Mouse (Mus musculus): ENCODE measurements around the gene Siglec1.
"Not testable (repeated sequence)": the region's sequence is repeated elsewhere in the genome, so short reads cannot be mapped to it uniquely, and the experiment has no call there.

The Siglec1 gene

DNA sequence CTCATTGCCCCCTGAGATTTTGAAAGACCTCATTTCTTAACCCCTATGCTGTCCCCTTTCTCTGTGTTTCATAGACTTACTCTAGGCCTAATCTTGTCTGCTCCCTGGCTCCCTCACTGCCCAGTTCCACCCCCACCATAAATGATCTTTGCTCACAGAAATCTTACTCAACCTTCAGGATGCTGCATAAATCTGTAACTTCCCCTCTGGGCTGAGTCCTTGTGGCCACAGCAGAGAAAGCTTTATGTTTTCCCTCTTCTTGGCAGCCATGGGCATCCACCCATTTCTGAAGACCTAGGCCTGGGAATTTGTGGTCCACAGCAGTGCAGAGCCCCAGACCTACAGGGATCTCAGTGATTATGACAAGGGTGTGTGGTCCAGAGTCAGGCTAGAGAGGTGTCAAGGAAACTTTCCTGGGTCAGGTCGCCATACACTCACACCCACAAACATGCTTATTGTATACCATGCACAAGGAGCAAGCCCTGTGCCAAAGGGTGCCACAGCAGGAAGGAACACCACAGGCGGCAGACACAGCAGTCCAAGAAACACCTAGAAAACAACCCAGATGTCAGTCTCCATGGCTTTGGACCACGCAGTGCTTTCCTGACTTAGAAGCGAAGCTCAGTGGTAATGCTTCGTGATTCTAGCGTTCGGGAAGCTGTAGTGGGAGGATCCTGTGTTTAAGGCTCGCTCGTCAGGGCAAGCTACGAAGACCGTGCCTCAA lies at the start of gene Siglec1:
Gene Siglec1 (minus strand): TSS at position 99 of the 724 bp plus-strand sequence.
- DNase-seq (ENCODE audit: low read depth, low spot score): no peak

GRCm38 (mm10) chr2:131135521-131136139 lies 49.1 kb upstream of the Siglec1 start:
- no peak for DNase-seq (ENCODE audit: low read depth, low spot score)

DNA sequence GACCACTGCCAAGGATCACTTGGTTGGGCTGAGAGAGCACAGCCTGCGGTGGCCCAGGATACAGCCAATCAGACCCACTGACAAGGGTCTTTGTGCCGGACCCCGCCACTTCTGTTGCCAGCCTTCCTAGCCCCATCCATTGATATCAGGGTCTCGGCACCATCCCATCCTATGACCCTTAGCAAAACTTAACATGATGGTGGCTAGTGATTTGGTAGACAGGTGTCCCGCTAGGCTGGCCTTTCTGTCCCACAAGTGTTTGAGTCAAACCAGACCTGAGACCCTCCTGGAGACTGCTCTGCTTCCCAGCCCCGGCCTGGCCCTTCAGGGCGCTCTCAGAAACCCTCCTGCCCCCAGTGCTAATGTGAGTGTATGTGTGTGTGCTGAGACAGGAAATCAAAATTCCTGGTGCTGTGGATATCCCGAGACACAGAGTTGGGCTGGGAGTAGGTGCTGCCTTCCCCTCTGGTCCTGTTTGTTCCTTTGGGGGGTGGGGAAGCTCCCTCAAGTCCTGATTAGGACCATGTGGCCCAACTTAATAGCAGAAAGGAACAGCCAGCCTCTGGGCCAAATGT lies 48.3 kb upstream of the Siglec1 start:
- DNase-seq (ENCODE audit: low read depth, low spot score): no peak

DNA sequence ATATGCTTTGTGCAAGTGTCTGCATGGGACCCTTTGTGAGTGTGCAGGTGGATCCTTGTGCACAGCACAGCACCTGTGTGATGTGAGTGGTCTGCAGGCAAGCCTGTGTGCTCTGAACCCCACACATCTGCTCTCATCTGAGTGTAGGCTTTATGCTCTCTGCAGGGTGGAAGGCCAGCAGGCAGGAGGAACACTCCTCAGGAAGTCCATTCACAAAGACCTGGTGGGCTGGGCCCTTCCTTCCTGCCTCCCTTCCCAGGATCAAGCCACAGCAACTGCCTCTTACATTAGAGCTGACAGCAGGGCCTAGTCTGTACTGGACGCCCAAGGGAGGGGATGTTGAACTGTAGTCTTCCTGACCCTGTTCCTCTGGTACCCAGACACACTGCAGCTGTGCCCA lies 47.8 kb upstream of the Siglec1 start:
- DNase-seq (ENCODE audit: low read depth, low spot score): no peak

DNA sequence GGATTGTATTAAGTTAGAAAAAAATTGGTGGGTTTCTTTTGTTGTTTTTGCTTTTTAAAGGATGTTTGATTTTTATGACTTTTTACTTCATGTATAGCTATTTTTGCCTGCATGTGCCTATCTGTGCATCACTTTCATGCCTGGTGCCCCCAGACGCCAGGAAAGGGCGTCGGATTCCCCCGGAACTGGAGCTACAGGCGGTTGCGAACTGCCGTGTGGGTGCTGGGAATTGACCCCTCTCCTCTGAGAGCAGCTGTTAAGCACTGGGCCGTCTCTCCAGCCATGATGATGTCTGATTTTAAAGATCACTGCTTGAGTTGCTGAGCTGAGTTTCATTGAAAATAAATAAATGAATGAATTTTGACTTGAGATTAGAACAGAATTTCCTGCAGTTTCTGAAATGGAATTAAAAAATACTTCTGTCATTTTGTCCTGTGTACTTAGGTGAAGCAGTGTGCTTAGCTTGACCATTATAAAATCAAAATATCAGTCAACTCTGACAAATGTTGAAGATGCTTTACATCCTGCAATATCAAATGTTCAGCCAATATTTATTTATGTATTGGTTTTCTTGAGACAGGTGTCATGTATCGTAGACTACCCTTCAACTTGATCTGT lies 46.5 kb upstream of the Siglec1 start, which contains the start of gene Gm11037:
Gene Gm11037 (plus strand): TSS at position 568 of the 618 bp plus-strand sequence.
- DNase-seq (ENCODE audit: low read depth, low spot score): no peak

DNA sequence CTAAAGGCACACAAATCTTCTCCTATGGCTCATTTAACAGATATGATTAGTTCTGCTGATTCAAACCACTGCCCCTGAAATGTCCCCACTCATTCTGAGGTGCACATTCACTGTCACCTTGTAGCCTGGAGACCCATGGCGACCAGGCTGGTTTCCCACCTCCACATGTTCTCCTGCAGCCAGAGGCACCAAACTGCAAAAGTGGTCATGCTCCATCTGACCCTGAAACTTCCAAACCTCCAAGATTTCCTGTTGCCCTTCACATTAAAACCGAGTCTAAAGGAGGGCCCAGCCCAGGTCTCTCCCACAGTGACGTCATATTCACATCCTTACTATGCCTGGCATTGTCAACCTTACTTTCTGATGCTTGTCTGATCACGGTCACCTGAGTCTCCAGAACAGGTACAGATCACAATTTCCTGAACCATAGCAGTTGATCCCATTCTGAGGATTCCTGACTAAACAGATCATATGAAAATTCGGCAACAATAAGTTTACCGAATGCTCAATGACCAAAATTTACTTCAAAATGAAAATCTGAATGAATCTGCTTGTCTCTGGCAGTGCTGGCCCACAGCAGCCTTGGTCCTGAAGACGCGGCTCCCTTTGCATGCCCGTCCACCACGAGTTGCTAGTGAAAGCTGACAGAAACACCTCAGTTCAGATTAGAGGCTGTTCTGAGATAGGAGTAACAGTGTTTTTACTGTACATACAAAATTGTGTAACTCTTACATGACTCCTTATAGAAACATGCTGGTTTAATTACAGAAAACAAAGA lies 45.7 kb upstream of the Siglec1 start:
- no peak for DNase-seq (ENCODE audit: low read depth, low spot score)

DNA sequence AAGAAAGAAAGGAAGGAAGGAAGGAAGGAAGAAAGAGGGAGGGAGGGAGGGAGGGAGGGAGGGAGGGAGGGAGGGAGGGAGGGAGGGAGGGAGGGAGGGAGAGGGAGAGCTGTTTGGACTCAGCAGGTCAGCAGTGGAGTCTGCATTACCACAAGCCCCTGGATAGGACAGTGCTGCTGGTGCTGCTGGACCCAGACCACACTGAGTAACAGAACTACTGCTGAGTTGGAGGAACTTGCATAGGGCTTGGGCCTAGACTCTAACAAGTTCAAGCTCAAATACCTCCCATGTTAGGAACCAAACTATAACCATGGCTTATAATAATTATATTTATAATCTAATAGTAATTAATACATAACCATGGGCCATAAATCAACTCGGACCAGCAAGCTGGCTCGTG lies 44.3 kb upstream of the Siglec1 start:
- DNase-seq (ENCODE audit: low read depth, low spot score): no peak

DNA sequence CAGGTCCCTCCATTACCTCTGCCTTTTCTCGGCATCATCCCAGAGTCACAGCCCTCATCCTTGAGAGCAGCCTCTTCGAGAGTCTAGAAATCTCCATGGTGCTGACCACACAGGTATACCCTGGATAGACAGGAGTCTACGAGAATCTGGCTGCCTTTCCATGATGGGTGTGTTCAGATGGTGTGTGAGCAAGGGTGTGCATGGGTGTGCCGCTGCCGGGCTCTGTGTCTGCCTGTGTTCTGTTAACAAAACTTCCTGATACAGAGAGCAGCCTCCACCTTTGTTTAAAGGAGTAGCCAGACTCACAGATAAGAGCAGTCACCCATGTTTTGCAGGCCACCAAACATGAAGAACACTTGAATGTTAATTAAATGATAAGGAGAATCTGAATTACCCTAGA lies 43.3 kb upstream of the Siglec1 start:
- DNase-seq (ENCODE audit: low read depth, low spot score): no peak

DNA sequence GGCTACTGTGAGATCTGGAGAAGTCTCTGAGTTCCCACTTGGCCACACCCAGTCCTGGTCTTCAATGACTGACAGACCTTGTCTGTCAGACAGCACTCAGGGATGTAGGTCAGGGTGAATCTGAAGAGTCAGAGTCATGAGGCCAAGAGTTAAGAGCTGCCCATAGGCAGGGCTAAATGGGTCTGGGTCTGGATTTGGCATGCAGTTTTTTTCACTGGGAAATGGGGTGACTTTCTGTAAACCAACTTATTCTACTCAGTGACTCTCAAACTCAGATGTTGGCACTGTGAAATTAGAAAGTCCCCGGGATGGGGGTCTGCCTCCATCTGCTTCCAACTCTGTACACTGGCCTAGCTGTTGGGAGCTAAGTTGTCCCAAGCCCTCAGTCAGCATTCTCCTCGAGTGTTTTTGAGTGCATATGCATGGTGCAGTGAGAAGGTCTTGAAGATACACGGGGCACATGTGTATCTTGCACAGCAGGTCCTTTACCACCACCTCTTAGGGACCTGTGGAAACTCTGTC lies 42.1 kb upstream of the Siglec1 start:
- DNase-seq (ENCODE audit: low read depth, low spot score): no peak

- no peak for DNase-seq (ENCODE audit: low read depth, low spot score)
Measured at GRCm38 (mm10) chr2:131128211-131128610, 41.6 kb upstream of the Siglec1 start.

DNA sequence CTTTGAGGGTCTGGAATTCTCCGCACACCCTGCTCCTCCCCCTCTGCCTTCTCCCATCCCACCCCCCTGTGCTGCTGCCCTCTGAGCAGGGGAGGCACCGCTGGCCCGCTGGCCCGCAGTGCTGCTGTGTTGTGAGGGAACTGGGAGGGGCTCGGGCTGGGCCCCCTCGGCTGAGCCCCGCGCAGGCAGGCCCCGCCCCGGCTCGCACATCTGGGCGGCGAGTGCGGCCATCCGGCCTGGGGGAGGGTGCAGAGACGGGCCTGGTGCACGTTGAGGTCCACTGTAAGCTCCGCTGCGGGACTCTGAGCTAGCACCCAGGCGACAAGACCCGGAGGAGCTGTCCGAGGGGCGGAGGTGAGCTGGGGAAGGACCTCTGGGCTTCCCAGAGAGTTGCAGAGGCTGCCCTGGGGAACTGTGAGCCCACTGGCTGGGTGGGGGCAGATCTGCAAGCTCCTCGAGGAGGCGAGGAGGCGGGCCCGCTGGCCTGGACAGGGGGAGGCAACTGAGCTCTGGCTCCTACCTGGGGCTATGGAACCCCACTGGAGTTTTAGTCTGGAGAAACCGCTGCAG lies 40.7 kb upstream of the Siglec1 start, which contains the start of gene Hspa12b:
Gene Hspa12b (plus strand): TSS at position 120 of the 570 bp plus-strand sequence.
- DNase-seq (ENCODE audit: low read depth, low spot score): no peak

GRCm38 (mm10) chr2:131125964-131126815 lies 39.6 kb upstream of the Siglec1 start:
- peak; percentile 68 for DNase-seq (ENCODE audit: low read depth, low spot score)

- no peak for DNase-seq (ENCODE audit: low read depth, low spot score)
Measured at GRCm38 (mm10) chr2:131125157-131125963, 38.8 kb upstream of the Siglec1 start.

DNA sequence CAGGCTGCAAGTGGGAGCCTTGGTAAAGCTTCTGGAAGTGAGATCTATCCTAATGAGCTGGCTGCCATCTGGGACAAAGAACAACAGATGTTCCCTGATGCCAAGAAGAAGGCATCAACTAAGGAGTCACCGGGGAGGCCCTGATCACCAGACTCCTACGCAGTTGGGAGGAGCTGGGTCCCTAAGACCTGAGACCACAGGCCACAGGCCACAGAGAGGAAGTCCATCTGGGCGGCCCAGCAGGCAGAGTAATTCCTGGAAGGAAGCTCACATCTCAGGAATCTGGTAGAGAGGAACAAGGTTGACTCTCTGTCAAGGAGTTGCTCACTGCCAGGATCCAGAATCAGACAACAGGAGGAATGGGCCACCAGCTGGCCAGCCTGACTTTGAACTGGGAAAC lies 37.6 kb upstream of the Siglec1 start:
- no peak for DNase-seq (ENCODE audit: low read depth, low spot score)

DNA sequence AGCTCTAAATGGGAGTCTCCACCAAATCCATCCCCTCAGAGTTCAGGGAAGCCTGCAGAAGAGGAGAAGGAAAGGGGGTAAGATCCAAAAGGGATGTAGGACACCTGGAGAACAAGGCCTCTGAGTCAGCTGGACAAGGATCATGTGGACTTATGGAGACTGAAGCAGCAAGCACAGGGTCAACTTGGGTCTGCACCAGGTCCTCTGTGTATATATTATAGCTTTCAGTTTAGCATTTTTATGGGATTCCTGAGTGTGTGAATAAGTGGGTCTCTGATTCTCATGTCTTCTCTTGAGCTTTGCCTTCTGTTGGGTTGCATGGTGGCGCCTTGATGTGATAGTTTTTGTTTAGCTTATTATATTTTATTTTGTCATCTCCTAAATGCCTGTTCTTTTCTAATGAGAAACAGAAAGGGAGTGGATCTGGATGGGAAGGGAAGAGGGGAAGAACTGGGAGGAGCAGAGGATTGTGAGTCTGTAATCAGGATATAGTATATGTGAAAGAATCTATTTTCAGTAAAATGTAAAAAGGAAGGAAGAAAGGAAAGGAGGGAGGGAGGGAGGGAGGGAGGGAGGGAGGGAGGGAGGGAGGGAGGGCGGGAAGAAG lies 32.5 kb upstream of the Siglec1 start:
- no peak for DNase-seq (ENCODE audit: low read depth, low spot score)

- DNase-seq (ENCODE audit: low read depth, low spot score): no peak
Measured at GRCm38 (mm10) chr2:131105989-131106388, 19.4 kb upstream of the Siglec1 start.

- not testable (repeated sequence) for DNase-seq (ENCODE audit: low read depth, low spot score)
Measured at GRCm38 (mm10) chr2:131105061-131105460, 18.5 kb upstream of the Siglec1 start.

DNA sequence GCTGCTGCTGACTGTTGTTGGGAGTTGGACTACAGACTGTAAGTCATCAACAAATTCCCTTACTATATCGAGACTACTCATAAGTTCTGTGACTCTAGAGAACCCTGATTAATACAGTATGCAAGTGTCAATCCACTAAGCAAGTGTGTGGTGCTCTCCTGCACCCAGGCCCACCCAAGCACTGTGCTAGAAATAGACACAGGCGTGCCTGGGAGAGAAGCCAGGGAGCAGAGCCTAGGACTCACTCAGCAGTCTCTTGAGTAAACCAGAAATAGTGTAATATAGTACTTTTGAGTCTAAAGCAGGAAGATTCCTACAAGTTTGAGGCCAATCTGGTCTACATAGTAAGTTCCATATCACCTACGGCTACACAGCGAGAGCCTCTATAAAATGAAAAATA lies 17.5 kb upstream of the Siglec1 start:
- DNase-seq (ENCODE audit: low read depth, low spot score): no peak

- DNase-seq (ENCODE audit: low read depth, low spot score): peak; percentile 24
Measured at GRCm38 (mm10) chr2:131101530-131101929, 15.0 kb upstream of the Siglec1 start.
